Mouse (Mus musculus) embryonic fibroblast, embryonic 13.5 days (primary cell): ENCODE measurements at regions not wholly inside any gene's neighbourhood (a gene's known extent, or its start where the extent isn't known, plus 50 kb on each side); places are given as distances from the start of the nearest gene placed in this dataset.

Source experiments
- CTCF ChIP-seq: IDR thresholded peaks from 2 replicates; pipeline ENCODE4 v1.5.1; 2011; ENCODE audit warnings: mild to moderate bottlenecking, control low read depth, low read length, moderate library complexity, borderline replicate concordance; ENCODE audit not compliant: insufficient read depth
- POLR2A ChIP-seq: IDR thresholded peaks from 2 replicates; pipeline ENCODE4 v1.6.1; 2011; ENCODE audit warnings: low read depth, mild to moderate bottlenecking, control low read depth, low read length, moderate library complexity

GRCm38 (mm10) chr13:107314746-107315145 lies 292.8 kb upstream of the Kif2a start:
- TF ChIP-seq POLR2A (no peak), CTCF (no peak)
